Mouse (Mus musculus) right cerebral cortex, postnatal 14 days (tissue): ENCODE results near the gene 2610318N02Rik.
A peak's percentile ranks its signal among the peaks of the same experiment; 100 is the strongest.

Source experiments
- DNase-seq: peaks from one replicate; pipeline ENCODE4 v3.0.0; 2022

2610318N02Rik gene

GRCm38 (mm10) chr16:17104600-17104999 is 20.4 kb downstream of the 2610318N02Rik start:
- no peak for DNase-seq

GRCm38 (mm10) chr16:17102630-17103220 is 22.2 kb downstream of the 2610318N02Rik start:
- no peak for DNase-seq

GRCm38 (mm10) chr16:17096938-17097337 is 28.0 kb downstream of the 2610318N02Rik start:
- DNase-seq: no peak

- peak; percentile 32 for DNase-seq
Observed at GRCm38 (mm10) chr16:17088346-17088745, 36.6 kb downstream of the 2610318N02Rik start.

- peak; percentile 38 for DNase-seq
Observed at GRCm38 (mm10) chr16:17086669-17087193, 38.2 kb downstream of the 2610318N02Rik start.

GRCm38 (mm10) chr16:17086241-17086640 is 38.7 kb downstream of the 2610318N02Rik start:
- no peak for DNase-seq

- DNase-seq: no peak
Observed at GRCm38 (mm10) chr16:17085636-17086035, 39.3 kb downstream of the 2610318N02Rik start.

GRCm38 (mm10) chr16:17082121-17082792 is 42.7 kb downstream of the 2610318N02Rik start:
- DNase-seq: no peak

GRCm38 (mm10) chr16:17078101-17078500 is 46.9 kb downstream of the 2610318N02Rik start:
- DNase-seq: no peak

- no peak for DNase-seq
Observed at GRCm38 (mm10) chr16:17076869-17077268, 48.1 kb downstream of the 2610318N02Rik start.

GRCm38 (mm10) chr16:17076301-17076700 is 48.7 kb downstream of the 2610318N02Rik start:
- no peak for DNase-seq

- no peak for DNase-seq
Observed at GRCm38 (mm10) chr16:17073000-17073399, 52.0 kb downstream of the 2610318N02Rik start.

GRCm38 (mm10) chr16:17070716-17071115 is 54.3 kb downstream of the 2610318N02Rik start:
- no peak for DNase-seq

- peak; percentile 83 for DNase-seq
Observed at GRCm38 (mm10) chr16:17069511-17070443, 55.2 kb downstream of the 2610318N02Rik start, which contains the start of gene Ypel1. Gene Ypel1 (plus strand): TSS chr16:17069696.

- DNase-seq: no peak
Observed at GRCm38 (mm10) chr16:17067552-17067951, 57.4 kb downstream of the 2610318N02Rik start.
